Mouse (Mus musculus) midbrain, postnatal 0 days (tissue): ENCODE data around the gene Ptpn14. TPM values are rescaled to one million over a fixed set of nuclear protein-coding genes. Genes with fewer than 3 reads are reported as not detected.

Source experiments
- ATAC-seq: fragments of 200-750 bp; cut with Nextera tagmentation; 2 replicates; pipeline ENCODE4 v1.8.0; 2017; ENCODE audit warnings: moderate number of reproducible peaks, mild to moderate bottlenecking, moderate TSS enrichment, moderate library complexity; ENCODE audit not compliant: low FRiP score
- DNase-seq: peaks from one replicate; pipeline ENCODE4 v3.0.0-alpha.2; 2015; ENCODE audit warnings: low spot score
- H3K27ac ChIP-seq: fragments of 300-500 bp; sonication (generic); 2 replicates; pipeline ENCODE4 v1.5.1; 2014; ENCODE audit warnings: low read depth, mild to moderate bottlenecking, low read length, mixed read lengths
- H3K27me3 ChIP-seq: fragments of 300-500 bp; sonication (generic); 2 replicates; pipeline ENCODE4 v1.6.1; 2014; ENCODE audit warnings: low read length, control low read depth, mixed read lengths; ENCODE audit not compliant: insufficient read depth
- H3K36me3 ChIP-seq: fragments of 300-500 bp; sonication (generic); 2 replicates; pipeline ENCODE4 v1.6.1; 2014; ENCODE audit warnings: low read length, control low read depth, mixed read lengths; ENCODE audit not compliant: insufficient read depth
- H3K4me1 ChIP-seq: fragments of 300-500 bp; sonication (generic); 2 replicates; pipeline ENCODE4 v1.6.1; 2014; ENCODE audit warnings: mild to moderate bottlenecking, control low read depth, antibody characterized with exemption, low read length, mixed read lengths; ENCODE audit not compliant: insufficient read depth
- H3K4me2 ChIP-seq: fragments of 300-500 bp; sonication (generic); 2 replicates; pipeline ENCODE4 v1.6.1; 2014; ENCODE audit warnings: low read depth, mild to moderate bottlenecking, low read length, mixed read lengths; ENCODE audit not compliant: poor library complexity, severe bottlenecking
- H3K4me3 ChIP-seq: fragments of 300-500 bp; sonication (generic); 2 replicates; pipeline ENCODE4 v1.5.1; 2014; ENCODE audit warnings: low read depth, mild to moderate bottlenecking, low read length, moderate library complexity
- H3K9ac ChIP-seq: fragments of 300-500 bp; sonication (generic); replicated peaks from 2 replicates; pipeline ENCODE4 v1.6.1; 2014; ENCODE audit warnings: mild to moderate bottlenecking, low read length, moderate library complexity, mixed read lengths; ENCODE audit not compliant: poor library complexity, severe bottlenecking
- H3K9me3 ChIP-seq: fragments of 300-500 bp; sonication (generic); 2 replicates; pipeline ENCODE4 v1.6.1; 2016; ENCODE audit warnings: low read length, control low read depth
- CTCF ChIP-seq: IDR thresholded peaks from 2 replicates; pipeline ENCODE4 v1.5.1; 2016; ENCODE audit warnings: antibody characterized with exemption, mild to moderate bottlenecking
- WGBS: fragments of 180-500 bp; shearing (Covaris S2); extraction: QIAGEN DNeasy Blood & Tissue Kit; methylation state at CpG from one replicate; pipeline ENCODE4 v1.1.7; 2014; 5-methylcytosine and 5-hydroxymethylcytosine counted together
- polyA plus RNA-seq: library from polyadenylated mRNA; unstranded; fragments of >200 nt; fragmentation: Nextera tagmentation; extraction: Ambion mirVana; gene quantifications from 2 replicates; pipeline ENCODE4 v1.2.1, GENCODE M21; 2015
- total RNA-seq: library from RNA; depleted of rRNA; stranded (reverse); fragments of >200 nt; gene quantifications from 2 replicates; pipeline ENCODE4 v1.2.3, GENCODE M21; 2014

Ptpn14 gene
- total and polyA plus RNA-seq, 2 experiments from 2014 or later = 1.1 to 6.5 TPM

DNA sequence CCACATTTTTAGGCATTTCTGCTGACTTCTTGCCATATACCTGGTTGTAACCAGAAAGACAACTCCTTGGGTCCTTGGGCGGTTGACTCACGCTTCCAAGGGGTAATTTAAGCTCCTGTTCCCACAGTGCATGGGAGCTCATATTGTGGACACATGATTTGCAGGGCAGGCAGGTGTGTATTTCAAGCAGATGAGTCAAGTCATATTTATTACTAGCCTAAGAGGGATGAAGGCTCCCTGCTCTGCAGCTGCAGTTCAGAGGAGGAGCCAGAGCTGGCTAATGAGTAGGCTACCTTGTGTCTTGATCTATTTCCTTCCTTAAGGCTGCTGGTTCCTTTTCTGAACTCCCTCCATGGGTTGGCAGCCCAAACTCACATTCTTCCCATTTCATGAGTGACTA, 83.7 kb downstream of the Ptpn14 start:
- no peak for ATAC-seq
- H3K9me3 ChIP-seq = no peaks in the 10 kb centered on the region
- DNase-seq = no peak
- no peak for TF ChIP-seq CTCF
- H3K4me2 ChIP-seq = no peak overlapping the region
- no peak overlapping the region for H3K27ac ChIP-seq
- no peaks in the 10 kb centered on the region for H3K27me3 ChIP-seq
- H3K36me3 ChIP-seq = no peaks in the 10 kb centered on the region
- no peak overlapping the region for H3K9ac ChIP-seq
- H3K4me1 ChIP-seq = no peaks in the 10 kb centered on the region
- WGBS = 98% methylated on average over 2 of the region's 2 CpGs
- H3K4me3 ChIP-seq = no peak overlapping the region

GRCm38 (mm10) chr1:189814385-189814784, 86.3 kb downstream of the Ptpn14 start:
- Histone ChIP-seq H3K4me3 (no peak overlapping the region), H3K27ac (no peak overlapping the region), H3K27me3 (no peaks in the 10 kb centered on the region), H3K36me3 (no peaks in the 10 kb centered on the region), H3K9me3 (no peaks in the 10 kb centered on the region), H3K9ac (no peak overlapping the region), H3K4me1 (no peaks in the 10 kb centered on the region), H3K4me2 (no peak overlapping the region)
- no peak for TF ChIP-seq CTCF
- DNase-seq (no peak), ATAC-seq (no peak)
- WGBS = 87% methylated on average over 4 of the region's 4 CpGs

GRCm38 (mm10) chr1:189817089-189817488, 89.0 kb downstream of the Ptpn14 start:
- H3K27ac ChIP-seq = no peak overlapping the region
- no peaks in the 10 kb centered on the region for H3K4me1 ChIP-seq
- WGBS = 88% methylated on average over 8 of the region's 8 CpGs
- no peak for DNase-seq
- no peak for ATAC-seq
- H3K27me3 ChIP-seq = no peaks in the 10 kb centered on the region
- H3K9ac ChIP-seq = no peak overlapping the region
- H3K36me3 ChIP-seq = no peaks in the 10 kb centered on the region
- H3K4me2 ChIP-seq = no peak overlapping the region
- no peaks in the 10 kb centered on the region for H3K9me3 ChIP-seq
- no peak overlapping the region for H3K4me3 ChIP-seq
- TF ChIP-seq CTCF = no peak

- WGBS = 75% methylated on average over 9 of the region's 9 CpGs
- H3K9ac ChIP-seq = no peak overlapping the region
- no peak overlapping the region for H3K27ac ChIP-seq
- H3K36me3 ChIP-seq = no peaks in the 10 kb centered on the region
- H3K9me3 ChIP-seq = no peaks in the 10 kb centered on the region
- H3K4me2 ChIP-seq = no peak overlapping the region
- TF ChIP-seq CTCF = no peak
- ATAC-seq (no peak), DNase-seq (no peak)
- no peak overlapping the region for H3K4me3 ChIP-seq
- no peaks in the 10 kb centered on the region for H3K27me3 ChIP-seq
- H3K4me1 ChIP-seq = no peaks in the 10 kb centered on the region
These were observed 89.7 kb downstream of the Ptpn14 start for GRCm38 (mm10) chr1:189817810-189818209.

- H3K27me3 ChIP-seq = no peaks in the 10 kb centered on the region
- no peaks in the 10 kb centered on the region for H3K9me3 ChIP-seq
- no peaks in the 10 kb centered on the region for H3K36me3 ChIP-seq
- no peak overlapping the region for H3K4me2 ChIP-seq
- WGBS = 74% methylated on average over 5 of the region's 5 CpGs
- TF ChIP-seq CTCF = no peak
- H3K27ac ChIP-seq = no peak overlapping the region
- H3K4me3 ChIP-seq = no peak overlapping the region
- ATAC-seq = no peak
- H3K4me1 ChIP-seq = no peaks in the 10 kb centered on the region
- H3K9ac ChIP-seq = no peak overlapping the region
- DNase-seq = no peak
These were observed 92.0 kb downstream of the Ptpn14 start for GRCm38 (mm10) chr1:189820111-189820510.

DNA sequence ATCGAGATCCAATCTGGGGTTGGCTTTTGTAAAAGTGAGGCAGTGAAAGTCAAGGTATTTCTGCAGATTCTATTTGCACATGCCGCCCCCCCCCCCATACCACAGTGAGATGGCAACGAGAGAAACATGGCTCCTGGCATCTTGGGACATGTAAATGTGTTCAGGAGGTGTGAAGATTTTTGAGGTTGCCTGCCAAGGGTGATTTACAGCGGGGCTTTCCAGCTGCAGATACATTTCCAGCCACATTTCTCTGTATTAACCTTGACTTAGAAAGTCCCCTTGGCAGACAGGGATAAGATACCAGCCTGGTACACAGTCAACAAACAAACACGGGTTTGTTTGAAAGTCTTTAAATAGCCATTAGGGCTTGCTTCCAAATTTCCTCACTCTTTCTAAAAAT, 96.4 kb downstream of the Ptpn14 start:
- Histone ChIP-seq H3K4me1 (no peaks in the 10 kb centered on the region), H3K9me3 (no peaks in the 10 kb centered on the region), H3K9ac (no peak overlapping the region), H3K27ac (no peak overlapping the region), H3K4me3 (no peak overlapping the region), H3K27me3 (no peaks in the 10 kb centered on the region), H3K4me2 (no peak overlapping the region), H3K36me3 (no peaks in the 10 kb centered on the region)
- WGBS = 82% methylated on average over 5 of the region's 5 CpGs
- DNase-seq (no peak), ATAC-seq (no peak)
- no peak for TF ChIP-seq CTCF

DNA sequence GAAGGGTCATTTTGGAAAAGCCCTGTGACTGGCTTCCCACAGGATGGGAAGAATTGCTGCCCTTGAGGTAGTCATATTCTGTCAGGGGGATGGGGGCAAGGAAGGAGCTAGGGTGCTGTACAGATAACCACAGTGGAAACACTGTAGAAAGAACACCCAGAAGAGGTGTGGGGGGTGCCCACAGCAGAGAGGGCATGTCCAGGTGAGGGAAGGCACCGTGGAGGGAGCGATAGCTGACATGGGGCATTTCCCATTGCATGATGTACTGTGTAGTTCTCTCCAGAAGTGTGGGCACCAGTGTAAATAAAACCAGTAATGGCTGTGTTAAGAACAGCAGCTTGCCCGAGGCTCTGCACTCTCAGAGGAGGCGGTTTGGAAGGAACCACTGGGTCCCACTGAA, 102.3 kb downstream of the Ptpn14 start:
- WGBS = 68% methylated on average over 4 of the region's 4 CpGs
- no peaks in the 10 kb centered on the region for H3K36me3 ChIP-seq
- DNase-seq = no peak

More for the DNA sequence above, 102.3 kb downstream of the Ptpn14 start:
- TF ChIP-seq CTCF = no peak
- H3K9me3 ChIP-seq = no peaks in the 10 kb centered on the region
- H3K27ac ChIP-seq = no peak overlapping the region
- ATAC-seq = no peak
- no peak overlapping the region for H3K4me3 ChIP-seq
- no peak overlapping the region for H3K9ac ChIP-seq
- H3K27me3 ChIP-seq = no peaks in the 10 kb centered on the region
- H3K4me2 ChIP-seq = no peak overlapping the region
- no peaks in the 10 kb centered on the region; the same call in 1 of the 2 replicates for H3K4me1 ChIP-seq
